Mouse (Mus musculus): ENCODE measurements around the gene Oprd1. TPM values are rescaled to one million over a fixed set of nuclear protein-coding genes. Genes with fewer than 3 reads are reported as not detected.
A peak's percentile ranks its signal among the peaks of the same experiment; 100 is the strongest.

Gene Oprd1
- not detected for polyA plus RNA-seq (2017; shearing (Covaris generic))

GRCm38 (mm10) chr4:132144080-132144841, at the start of gene Oprd1:
TSS of gene Oprd1 (minus strand) at chr4:132144486.
- ATAC-seq, result no peak

DNA sequence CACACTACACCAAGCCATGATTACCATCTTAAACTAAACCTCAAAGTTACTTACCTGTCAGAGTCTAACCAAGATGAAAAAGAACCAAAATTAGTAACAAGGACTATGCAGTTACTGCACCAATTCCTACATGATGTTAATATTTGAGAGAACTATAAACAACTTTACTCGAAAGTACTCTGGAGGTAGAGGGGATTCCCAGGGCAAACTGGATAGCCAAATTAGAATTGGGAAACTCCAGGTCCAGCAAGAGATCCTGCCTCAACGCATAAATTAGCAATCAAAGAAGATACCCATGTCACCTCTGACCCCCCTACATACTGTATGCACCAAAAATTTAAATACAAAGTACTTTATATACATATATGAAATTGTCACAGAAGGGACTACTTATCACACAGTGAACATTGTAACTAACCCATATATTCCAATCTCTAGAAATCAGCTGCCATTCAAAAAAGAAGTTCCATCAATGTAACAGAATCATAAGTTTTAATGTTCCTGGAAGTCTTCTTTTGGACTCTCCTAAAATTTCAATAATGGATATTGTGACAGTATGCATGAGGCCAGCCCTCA, 43.6 kb upstream of the Oprd1 start:
- no peak for ATAC-seq

- no peak for ATAC-seq
Observed at GRCm38 (mm10) chr4:132183162-132183561, 38.9 kb upstream of the Oprd1 start.

DNA sequence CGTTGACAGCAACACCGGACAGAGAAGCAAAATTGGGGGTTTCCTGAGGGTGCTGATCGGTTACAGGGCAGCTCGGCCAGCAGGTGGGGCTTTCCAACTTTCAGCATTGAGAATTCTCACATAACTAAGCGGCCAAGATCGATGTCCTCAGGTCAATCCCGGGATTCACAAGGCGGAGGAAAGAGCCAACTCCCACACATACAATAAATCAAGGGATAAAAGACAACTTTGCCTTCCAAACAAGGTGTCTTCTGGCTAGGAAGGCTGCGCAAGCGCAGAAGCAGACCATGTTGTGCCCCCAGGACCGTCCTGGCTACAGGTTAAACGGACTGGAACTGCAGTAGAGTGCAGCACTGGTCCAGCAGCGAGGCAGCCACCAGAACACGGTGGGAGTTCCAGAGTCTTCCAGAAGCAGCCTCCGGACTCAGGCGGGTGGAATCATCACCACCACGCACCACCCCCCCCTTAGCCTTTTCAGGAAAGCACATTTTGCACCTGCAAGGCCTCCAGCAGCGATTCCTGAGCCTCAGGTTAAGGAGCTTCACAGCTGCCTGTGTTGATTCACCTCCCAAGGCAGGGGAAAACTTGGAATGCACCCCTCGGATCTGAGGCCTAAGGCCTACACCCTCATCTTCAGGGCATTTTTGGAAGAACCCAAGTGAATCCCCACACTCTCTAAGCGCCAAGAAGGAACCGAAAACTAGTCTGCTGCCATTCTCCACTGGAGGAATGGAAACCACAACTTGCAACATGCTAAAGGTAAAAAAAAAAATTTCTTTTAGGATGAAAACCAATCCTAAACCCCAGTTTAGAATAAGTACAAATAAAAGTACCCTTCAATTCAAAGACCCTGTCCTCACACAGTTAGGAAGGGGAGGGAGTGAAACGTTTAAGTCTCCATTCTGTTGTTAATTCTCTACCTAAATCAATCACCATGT, 37.7 kb upstream of the Oprd1 start:
- no peak for ATAC-seq

DNA sequence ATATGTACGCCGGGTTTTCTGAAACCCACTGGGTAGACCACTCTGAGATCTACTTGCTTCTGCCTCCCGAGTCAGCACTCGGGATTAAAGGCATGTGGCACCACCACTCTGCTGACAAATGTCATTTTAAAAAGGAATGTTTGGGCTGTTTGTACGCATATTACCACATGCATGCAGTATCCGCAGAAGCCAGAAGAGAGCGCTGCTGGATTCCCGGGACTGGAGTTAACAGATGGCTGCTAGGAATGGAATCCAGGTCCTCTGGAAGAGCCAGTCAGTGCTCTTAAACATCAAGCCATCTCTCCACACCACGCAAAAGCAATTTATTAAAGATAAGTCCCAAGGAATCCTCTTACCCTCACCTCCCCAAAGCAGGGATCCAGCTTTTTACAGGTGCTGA, 36.4 kb upstream of the Oprd1 start:
- ATAC-seq, result no peak

GRCm38 (mm10) chr4:132178630-132179059, 34.4 kb upstream of the Oprd1 start:
- ATAC-seq, result peak; percentile 41

DNA sequence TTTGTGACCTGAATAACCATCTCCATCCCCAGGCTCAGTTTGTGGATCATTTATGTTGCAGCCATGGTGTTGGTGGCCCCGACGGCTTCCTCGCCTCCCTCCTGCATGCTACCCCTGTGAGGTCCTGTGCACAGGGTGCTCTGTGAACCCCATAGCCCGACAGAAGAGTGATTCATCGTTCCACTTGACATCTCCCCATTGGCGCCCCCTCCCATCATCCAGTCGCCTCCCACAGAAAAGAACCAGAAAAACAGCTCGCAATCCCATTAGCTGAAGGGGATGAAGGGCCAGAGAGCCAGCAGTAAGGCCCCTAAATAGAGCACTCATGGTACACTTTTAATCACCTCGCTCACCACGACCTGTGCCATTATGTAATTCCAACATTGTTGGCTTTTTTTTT, 32.2 kb upstream of the Oprd1 start:
- ATAC-seq, result no peak

DNA sequence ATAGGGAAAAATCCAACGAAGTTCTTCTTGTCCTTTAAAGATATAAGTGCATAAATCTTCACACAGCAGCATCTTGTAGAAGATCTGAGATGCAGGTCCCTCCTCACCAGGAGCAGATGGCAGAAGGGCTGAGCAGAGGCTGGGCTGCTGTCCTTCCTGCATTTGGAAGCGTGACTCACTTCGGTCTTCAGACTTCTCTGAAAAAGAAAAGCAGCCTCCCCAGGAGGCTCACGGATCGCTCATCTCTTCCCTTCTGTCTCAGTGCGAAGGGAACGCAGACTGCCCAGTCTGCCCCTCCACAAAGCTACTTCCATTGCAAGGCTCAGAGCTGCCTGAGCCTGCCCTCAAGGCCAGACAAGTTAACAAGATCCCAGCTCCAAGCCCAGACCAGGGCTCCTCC, 26.6 kb upstream of the Oprd1 start:
- ATAC-seq, result no peak

DNA sequence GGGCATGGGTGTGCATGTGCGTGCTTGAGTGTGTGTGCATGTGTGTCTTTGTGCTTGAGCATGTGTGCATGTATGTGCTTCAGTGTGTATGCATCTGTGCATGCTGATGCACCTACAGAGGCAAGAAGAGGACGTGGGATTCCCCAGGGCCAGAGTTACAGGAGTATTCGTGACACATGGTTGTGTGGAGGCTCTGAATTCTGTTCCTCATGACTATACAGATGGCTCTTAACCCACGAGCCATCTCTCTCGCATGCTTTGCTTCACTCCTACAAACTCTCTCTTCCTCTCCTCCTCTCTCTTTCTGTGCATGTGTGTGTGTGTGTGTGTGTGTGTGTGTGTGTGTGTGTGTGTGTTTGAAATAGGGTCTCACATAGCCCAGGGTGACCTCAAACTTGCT, 25.5 kb upstream of the Oprd1 start:
- no peak for ATAC-seq

DNA sequence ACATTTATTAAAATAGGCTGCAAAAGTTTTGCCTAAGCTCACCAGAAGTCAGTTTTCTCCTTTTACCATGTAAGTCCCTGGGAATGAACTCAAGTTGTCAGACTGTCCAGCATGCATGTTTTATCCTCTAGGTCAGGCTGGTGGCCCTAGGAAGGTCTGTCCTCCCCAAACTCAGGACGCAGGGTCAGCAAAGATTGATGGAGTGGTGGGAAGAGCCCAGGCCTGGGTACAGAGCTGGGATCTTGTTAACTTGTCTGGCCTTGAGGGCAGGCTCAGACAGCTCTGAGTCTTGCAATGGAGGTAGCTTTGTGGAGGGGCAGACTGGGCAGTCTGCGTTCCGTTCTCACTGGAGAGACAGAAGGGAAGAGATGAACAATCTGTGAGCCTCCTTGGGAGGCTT, 25.0 kb upstream of the Oprd1 start:
- no peak for ATAC-seq

- ATAC-seq, result no peak
Observed at GRCm38 (mm10) chr4:132167436-132167835, 23.1 kb upstream of the Oprd1 start.

DNA sequence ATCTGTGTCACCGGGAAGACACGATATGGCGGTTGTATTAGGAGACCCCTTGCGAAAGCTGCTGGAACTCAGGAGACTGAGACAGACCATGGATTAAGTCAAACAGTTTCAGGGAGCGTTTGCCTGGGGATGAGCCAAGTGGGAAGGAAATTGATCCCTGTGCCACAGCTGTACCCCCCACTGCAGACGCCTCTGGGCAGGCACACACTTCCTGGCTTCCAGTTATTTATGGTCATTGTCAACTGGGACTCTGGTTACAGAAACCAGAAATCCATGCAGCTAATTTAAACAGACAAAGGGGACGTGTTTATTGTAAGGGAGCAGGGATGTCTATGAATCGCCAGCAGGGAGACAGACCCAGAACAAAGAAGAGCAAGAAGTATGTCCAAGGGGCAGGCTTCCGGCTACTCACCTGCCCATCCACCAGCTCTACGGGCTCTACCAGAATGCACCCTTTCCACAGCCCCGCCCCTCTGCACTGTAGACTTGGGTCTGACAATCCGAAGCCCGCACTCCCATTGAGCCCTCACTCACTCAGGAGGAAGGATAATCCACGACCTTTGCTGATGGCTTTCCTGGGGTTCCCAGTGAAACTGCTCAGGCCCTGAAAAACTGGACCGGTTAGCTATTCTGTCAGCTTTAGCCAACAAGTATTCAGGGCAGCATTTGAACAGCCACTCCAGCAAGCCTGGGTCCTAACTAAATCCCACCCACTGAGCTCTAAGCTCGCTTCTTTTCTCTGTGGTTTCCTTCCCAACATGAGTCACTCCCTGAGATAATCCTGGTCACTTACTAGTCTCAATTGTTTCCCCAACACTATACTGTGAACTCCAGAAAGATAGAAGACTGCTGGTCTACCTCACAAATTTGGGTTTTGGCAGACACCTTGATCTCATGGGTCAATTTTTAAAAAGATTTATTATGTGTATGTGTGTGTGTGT, 22.3 kb upstream of the Oprd1 start:
- ATAC-seq, result no peak

DNA sequence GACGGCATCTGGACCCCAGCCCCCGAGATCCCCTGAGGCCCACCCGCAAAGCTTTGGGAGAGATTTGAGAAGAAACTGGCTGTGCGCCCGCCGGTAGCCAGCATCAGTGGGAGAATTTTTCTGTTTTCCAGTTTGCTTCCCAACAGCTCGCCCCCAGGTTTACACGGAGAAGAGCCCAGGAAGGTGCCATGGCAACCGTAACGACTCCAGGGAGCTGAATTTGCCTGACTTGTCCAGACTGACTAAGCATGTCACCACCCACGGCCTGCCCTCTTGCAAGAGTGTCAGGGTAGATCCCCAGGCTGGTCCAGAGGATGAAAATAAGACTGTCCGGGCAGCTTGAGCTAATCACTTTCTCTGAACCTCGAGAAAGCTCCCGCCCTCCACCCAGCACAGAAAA, 21.4 kb upstream of the Oprd1 start:
- ATAC-seq, result no peak

- ATAC-seq, result no peak
Observed at GRCm38 (mm10) chr4:132156941-132157622, 12.8 kb upstream of the Oprd1 start.

- no peak for ATAC-seq
Observed at GRCm38 (mm10) chr4:132154877-132155670, 10.8 kb upstream of the Oprd1 start.

DNA sequence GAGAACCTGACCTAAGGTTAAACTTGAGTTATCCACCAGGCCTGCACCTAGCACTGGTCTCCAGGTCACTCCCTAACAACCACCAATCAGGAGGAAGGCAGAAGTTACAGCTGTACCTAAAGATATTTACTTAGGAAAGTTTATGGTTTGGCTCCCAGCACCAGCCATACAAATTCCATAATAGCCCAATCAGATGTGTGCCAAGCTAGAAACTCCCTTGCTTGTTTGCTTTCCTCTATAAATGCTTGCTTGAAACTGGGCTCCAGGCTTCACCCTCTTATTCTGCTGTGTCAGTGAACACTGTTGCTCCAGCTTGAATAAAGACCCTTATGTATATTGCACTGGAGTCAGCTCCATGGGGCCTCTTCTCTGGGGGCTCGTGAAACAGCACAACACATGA, 7.4 kb upstream of the Oprd1 start:
- ATAC-seq, result no peak

GRCm38 (mm10) chr4:132146201-132146600, 1.9 kb upstream of the Oprd1 start:
- ATAC-seq, result no peak

DNA sequence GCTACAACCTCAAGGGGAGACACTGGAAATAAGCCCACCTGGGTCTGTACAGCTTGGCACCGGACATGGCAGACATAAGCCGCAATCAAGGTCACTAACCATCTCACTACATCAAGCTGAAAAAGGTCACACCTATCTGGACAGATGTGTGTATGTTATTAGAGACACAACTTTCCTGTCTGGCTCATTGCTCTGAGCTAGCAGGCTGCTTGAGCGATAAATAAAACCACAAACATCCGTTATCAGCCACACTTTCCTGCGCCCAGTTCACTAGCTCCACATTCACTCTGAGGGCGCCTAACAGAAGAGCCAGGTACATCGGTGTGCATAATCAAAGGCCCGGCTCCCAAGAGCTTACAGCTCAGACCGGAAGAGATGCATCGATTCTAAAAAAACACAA, 806 bp upstream of the Oprd1 start:
- no peak for ATAC-seq

GRCm38 (mm10) chr4:132138640-132139039, 5.6 kb downstream of the Oprd1 start:
- ATAC-seq, result no peak

DNA sequence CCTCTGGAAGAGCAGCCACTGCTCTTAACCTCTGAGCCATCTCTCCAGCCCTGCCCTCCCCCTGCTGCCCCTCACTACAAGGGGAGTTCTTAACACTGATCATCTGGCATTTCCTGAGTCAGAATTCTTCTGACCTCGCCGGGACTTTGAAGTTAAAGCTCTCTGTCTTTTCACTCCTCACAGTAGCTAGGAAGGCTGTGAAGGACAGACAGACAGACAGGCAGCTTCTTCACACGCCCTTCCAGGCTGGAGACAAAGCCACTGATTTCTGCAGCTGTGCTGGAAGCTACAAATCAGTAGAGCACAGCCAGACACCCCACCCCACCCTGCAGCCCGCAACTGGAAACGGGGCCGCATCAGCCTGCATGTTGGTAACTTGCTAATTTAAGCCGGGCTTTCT, 7.3 kb downstream of the Oprd1 start:
- ATAC-seq, result no peak

DNA sequence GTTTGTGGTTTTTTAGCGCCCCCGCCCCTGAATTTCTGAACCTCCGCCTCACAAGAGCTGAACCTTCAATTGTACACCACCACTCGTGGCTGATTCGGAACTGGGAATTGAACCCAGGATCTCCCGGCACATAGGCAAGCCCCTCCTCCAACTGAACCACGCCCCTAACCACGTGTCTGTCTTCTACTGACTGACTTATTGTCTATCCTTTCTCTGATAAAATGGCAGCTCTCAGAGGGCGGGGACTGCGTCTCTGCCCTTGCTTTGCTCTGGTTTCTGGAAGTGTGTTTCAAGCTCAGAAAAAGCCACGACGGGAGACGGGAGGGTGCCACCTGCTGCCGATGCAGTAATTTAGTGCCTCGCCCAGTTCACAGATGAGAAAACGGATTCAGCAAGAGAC, 10.4 kb downstream of the Oprd1 start:
- ATAC-seq, result no peak

Data from inflammation-experienced regulatory T-cells, adult 6 months (primary cell).